Mouse (Mus musculus): ENCODE data around the gene Tmem273.

Tmem273 gene

DNA sequence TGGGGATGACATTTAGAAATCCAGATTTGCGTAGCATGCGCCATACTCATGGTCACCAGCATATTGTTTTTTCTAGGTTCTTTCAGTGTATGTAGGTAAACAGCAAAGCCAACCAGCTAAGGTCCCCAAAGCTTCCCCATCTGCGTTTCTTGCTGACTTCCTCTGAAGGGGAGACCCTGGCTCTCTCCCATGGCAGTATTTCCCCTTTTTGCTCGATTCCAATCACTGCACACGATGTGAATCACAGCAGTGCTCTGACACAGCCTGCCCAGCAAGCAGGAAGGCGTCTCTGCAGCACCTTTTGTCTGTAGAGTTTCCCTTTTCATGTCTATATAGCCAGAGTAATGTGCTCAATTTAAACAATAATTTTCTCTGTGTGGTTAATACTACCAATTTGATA lies 26.7 kb downstream of the Tmem273 start:
- DNase-seq (ENCODE audit: low spot score) = no peak

GRCm38 (mm10) chr14:32814961-32815360 lies 29.2 kb downstream of the Tmem273 start:
- no peak for DNase-seq (ENCODE audit: low spot score)

GRCm38 (mm10) chr14:32816533-32816932 lies 30.8 kb downstream of the Tmem273 start:
- no peak for DNase-seq (ENCODE audit: low spot score)

GRCm38 (mm10) chr14:32817258-32817657 lies 31.5 kb downstream of the Tmem273 start:
- DNase-seq (ENCODE audit: low spot score) = no peak

DNA sequence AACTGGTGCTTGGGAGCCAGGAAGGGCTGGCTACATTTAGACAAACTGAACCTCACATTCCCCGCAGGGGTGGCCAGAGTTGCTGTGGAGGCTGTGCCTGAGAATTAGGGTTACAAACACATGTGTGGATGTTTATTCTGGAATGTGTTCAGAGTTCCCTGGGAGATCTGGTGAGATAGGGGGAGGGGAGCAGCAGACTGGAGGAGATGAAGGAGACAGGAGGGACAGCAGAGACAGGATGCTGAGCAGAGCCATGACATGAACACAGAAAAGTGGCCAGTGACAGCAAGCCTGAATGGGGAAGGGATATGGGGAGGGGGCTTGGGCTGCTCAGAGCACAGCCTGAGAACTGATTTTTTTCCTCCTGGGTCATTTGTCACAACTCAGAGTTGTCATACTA lies 33.5 kb downstream of the Tmem273 start:
- no peak for DNase-seq (ENCODE audit: low spot score)

DNA sequence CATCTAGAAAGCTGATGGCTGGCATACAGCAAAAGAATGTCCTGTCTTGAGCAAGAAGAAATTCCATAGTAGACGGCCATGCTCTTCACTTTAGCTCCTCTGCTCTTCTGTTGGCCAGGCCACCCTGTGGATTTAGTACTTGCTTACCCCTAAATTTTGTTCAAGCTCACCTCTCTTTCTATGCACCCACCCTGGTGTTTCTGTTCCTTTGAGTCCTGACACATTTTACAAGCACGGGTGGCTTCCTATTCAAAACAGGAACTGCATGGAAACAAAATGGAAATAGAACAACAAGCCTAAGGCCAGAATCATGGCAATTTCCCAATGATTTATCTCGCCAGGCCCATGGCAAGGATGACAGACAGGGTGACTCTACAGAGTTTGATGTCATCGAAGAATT lies 37.0 kb downstream of the Tmem273 start:
- DNase-seq (ENCODE audit: low spot score) = no peak

DNA sequence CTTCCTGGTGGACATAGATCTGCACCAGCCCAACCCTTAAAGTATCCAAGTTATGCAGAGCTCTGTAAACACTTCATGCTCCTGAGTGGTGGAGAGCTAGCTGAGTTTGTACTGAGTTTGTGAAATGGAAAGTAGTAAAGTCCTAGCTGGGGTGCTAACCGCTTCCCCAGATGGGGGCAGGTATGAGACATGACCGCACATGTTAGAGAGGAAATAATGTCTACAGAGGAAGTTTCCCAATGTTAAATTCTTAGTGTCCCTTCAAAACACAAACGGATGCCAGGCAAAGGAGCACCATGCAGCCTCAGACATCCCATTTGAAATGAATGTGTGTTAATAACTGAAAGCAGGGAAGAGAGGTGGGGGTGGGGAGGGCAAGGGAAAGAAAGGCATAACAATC lies 38.1 kb downstream of the Tmem273 start:
- no peak for DNase-seq (ENCODE audit: low spot score)

DNA sequence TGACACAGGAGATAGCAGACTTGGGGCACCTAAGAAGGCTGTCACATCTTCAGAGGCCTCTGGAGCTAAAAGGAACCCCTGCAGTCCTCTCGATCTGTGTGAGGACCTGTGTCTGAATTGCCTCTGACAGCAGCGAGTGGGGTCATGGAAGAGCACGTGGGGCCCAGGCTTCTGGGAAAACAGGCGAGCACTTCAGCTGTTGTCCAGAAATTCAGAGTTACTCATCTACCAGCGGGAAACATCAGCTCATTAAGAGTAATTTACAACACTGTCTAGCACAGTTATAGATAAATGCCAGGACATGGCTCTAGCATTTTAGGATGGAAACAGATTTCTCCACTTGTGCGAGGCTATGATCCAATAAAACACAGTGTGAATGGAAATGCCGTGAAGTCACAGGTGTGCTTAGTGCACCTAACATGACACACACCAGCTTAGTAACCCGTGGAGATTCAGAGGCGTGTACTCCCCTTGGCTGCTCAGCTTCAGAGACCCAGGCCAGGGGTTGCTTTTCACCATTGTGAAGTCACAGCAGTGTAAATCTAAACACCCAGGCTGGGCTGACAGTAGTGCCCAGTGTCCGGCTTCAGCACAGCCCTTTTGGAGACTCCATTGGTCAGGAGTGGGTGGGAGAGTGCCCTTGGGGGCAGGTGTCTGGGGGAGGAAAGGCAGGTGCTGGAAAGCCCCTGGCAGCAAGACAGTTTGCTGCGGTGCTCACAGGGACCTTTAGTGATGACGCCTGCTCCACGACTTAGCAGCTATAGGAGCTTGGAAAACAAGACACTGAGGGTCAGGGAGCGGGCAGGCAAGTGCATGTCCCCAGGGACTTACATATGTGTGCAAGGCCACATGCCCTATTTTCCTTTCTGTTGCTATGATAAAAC lies 38.7 kb downstream of the Tmem273 start:
- DNase-seq (ENCODE audit: low spot score) = no peak

DNA sequence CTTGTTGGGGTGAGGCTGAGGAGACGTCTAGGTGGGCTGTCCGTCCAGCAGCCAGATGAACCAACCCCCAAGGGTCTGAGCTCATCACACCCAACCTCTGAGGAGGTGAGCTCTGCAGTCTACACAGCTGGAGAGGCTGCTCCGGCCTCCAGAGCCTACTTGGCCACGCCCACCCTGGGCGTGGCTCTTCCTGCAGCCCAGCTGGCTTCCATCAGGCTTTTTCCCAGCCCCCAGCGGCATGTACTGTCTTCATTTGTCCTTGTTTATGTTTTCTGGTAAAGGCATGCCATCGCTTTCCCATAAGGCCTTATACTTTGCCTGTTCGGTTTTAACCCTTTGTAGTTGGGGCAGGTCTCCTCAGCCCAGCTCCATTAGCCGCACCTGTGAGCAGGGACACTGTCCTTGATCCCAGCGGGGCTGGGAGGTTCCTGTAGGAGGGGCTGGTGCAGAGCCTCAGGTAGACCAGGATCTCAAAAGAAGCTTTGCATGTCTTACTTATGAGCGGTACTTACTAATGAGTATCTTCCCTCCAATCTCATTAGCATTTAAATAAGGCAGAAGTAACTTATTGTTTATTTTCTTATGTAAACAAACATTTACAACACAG lies 39.8 kb downstream of the Tmem273 start:
- no peak for DNase-seq (ENCODE audit: low spot score)

- DNase-seq (ENCODE audit: low spot score) = no peak
Measured at GRCm38 (mm10) chr14:32827165-32827564, 41.4 kb downstream of the Tmem273 start.

DNA sequence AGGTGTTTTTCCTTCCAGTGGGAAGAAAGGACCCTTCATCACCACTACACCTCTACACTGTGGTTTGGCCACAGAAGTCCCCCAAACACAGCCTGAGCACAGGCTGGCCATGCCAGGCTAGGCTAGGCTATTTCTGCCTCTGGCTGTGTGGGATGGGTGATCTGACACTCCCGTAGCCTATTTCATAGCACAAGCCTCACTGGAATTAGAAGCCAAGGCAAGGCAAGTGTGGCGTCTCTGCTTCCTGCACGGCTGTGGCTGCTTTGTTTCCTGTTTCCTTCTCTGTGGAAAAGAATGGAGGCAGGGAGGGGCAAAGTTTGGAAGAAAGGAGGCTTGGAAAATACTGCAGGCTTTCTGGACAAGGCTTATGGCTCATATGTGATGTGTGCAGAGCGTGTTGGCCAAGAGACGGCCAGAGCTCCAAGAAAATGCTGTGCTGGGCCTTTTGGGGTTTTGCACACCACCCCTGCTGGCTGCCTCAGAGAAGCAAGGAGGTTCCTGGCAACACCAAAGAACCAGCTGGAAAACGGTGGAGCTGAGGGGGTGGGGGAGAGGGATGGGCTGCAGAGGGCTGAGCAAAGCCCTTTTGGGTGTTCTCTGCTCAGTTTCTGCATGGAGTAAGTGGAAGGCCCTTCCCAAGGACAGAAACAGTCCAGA lies 42.4 kb downstream of the Tmem273 start:
- no peak for DNase-seq (ENCODE audit: low spot score)

- no peak for DNase-seq (ENCODE audit: low spot score)
Measured at GRCm38 (mm10) chr14:32833847-32834246, 48.1 kb downstream of the Tmem273 start, which contains the start of gene Fam170b. Gene Fam170b, plus strand, starts transcription at chr14:32833962.

DNA sequence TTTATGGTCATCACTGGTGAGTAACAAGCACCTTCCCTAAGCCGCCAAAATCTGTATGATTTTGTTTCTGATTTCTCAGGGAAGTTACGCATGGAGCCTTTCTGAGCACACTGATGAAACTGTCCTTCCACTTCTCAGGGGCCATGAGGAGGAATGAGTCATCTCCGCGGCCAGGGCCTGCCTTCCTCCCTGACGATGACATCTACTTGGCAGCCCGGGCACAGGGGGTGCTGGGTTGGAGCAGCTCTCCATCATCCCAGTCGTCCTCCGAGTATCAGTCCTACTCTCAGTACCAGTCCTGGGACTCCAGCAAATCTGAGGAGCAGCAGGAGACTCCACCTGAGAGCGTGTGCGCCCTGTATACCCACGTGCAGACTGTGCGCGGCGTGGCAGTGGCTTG lies 49.4 kb downstream of the Tmem273 start:
- no peak for DNase-seq (ENCODE audit: low spot score)

DNA sequence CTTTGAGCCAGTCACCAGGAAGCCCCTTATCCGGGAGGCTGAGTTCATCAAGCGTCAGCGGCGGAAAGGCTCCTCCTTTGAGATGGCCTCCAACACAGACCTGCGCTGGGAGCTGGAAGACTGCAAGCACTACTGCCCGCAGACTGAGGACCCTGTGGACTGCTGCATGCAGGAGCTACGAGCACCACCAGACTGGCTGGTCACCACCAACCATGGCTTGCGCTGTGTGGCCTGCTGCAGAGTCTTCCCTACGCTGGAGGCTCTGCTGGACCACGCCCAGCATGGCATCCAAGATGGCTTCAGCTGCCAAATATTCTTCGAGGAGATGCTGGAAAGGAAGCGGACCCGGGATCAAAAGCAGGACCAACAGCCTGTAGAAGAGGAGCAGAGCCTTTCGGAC lies 49.8 kb downstream of the Tmem273 start:
- no peak for DNase-seq (ENCODE audit: low spot score)

DNA sequence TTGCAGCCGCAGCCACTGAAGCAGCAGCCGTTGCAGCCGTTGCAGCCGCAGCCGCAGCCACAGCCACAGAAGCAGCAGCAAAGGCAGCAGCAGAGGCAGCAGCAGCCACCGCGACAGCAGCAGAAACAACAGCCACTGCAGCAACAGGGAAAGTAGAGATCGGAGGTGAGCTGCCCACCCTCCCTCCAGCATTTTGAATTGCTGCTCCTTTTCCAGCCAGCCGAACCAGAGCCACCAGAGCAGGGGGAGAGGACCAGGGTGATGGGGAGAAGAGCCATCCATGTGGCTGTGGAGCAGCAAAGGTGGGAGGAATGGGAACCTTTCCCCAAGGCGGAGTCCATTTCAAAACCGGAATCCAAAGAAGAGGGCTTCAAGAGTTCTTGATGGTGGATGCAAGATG lies 50.4 kb downstream of the Tmem273 start:
- no peak for DNase-seq (ENCODE audit: low spot score)

- no peak for DNase-seq (ENCODE audit: low spot score)
Measured at GRCm38 (mm10) chr14:32842052-32842451, 56.3 kb downstream of the Tmem273 start.

GRCm38 (mm10) chr14:32854059-32854458 lies 68.3 kb downstream of the Tmem273 start:
- DNase-seq (ENCODE audit: low spot score) = no peak

GRCm38 (mm10) chr14:32856246-32856645 lies 70.5 kb downstream of the Tmem273 start:
- no peak for DNase-seq (ENCODE audit: low spot score)

GRCm38 (mm10) chr14:32856681-32857328 lies 71.0 kb downstream of the Tmem273 start, which contains the start of gene Vstm4:
Gene Vstm4, plus strand, starts transcription at chr14:32856756.
- DNase-seq (ENCODE audit: low spot score) = no peak

- no peak for DNase-seq (ENCODE audit: low spot score)
Measured at GRCm38 (mm10) chr14:32858361-32858760, 72.6 kb downstream of the Tmem273 start.

GRCm38 (mm10) chr14:32858941-32859510 lies 73.3 kb downstream of the Tmem273 start:
- DNase-seq (ENCODE audit: low spot score) = no peak

Data from spleen, adult 12 weeks (tissue).